Mouse (Mus musculus): ENCODE measurements around the gene Cyp2u1. TPM values are rescaled to one million over a fixed set of nuclear protein-coding genes. Genes with fewer than 3 reads are reported as not detected.
"Not testable (repeated sequence)": the region's sequence is repeated elsewhere in the genome, so short reads cannot be mapped to it uniquely, and the experiment has no call there.

The Cyp2u1 gene
- 3.1 and 3.8 TPM in 2 replicates for polyA plus RNA-seq (2012; rRNA removed)

GRCm38 (mm10) chr3:131302452-131303319 lies at the start of gene Cyp2u1:
TSS of gene Cyp2u1 (minus strand) at chr3:131303227.
- no peak for DNase-seq (ENCODE audit: low read depth)

- no peak for DNase-seq (ENCODE audit: low read depth)
Observed at GRCm38 (mm10) chr3:131350539-131350938, 47.5 kb upstream of the Cyp2u1 start.

- no peak for DNase-seq (ENCODE audit: low read depth)
Observed at GRCm38 (mm10) chr3:131349013-131349412, 46.0 kb upstream of the Cyp2u1 start.

- no peak for DNase-seq (ENCODE audit: low read depth)
Observed at GRCm38 (mm10) chr3:131348579-131348950, 45.5 kb upstream of the Cyp2u1 start.

- DNase-seq (ENCODE audit: low read depth): no peak
Observed at GRCm38 (mm10) chr3:131347831-131348578, 45.0 kb upstream of the Cyp2u1 start.

GRCm38 (mm10) chr3:131345903-131346302 lies 42.9 kb upstream of the Cyp2u1 start:
- no peak for DNase-seq (ENCODE audit: low read depth)

GRCm38 (mm10) chr3:131343311-131343710 lies 40.3 kb upstream of the Cyp2u1 start:
- DNase-seq (ENCODE audit: low read depth): no peak

GRCm38 (mm10) chr3:131340885-131341284 lies 37.9 kb upstream of the Cyp2u1 start:
- no peak for DNase-seq (ENCODE audit: low read depth)

GRCm38 (mm10) chr3:131339280-131339679 lies 36.3 kb upstream of the Cyp2u1 start:
- no peak for DNase-seq (ENCODE audit: low read depth)

- not testable (repeated sequence) for DNase-seq (ENCODE audit: low read depth)
Observed at GRCm38 (mm10) chr3:131337749-131338148, 34.7 kb upstream of the Cyp2u1 start.

GRCm38 (mm10) chr3:131336629-131337028 lies 33.6 kb upstream of the Cyp2u1 start:
- DNase-seq (ENCODE audit: low read depth): no peak

- no peak for DNase-seq (ENCODE audit: low read depth)
Observed at GRCm38 (mm10) chr3:131335117-131335547, 32.1 kb upstream of the Cyp2u1 start.

- no peak for DNase-seq (ENCODE audit: low read depth)
Observed at GRCm38 (mm10) chr3:131327189-131327588, 24.2 kb upstream of the Cyp2u1 start.

- no peak for DNase-seq (ENCODE audit: low read depth)
Observed at GRCm38 (mm10) chr3:131326637-131327036, 23.6 kb upstream of the Cyp2u1 start.

- no peak for DNase-seq (ENCODE audit: low read depth)
Observed at GRCm38 (mm10) chr3:131322081-131322815, 19.2 kb upstream of the Cyp2u1 start.

GRCm38 (mm10) chr3:131320184-131320583 lies 17.2 kb upstream of the Cyp2u1 start:
- DNase-seq (ENCODE audit: low read depth): no peak

- no peak for DNase-seq (ENCODE audit: low read depth)
Observed at GRCm38 (mm10) chr3:131318211-131318610, 15.2 kb upstream of the Cyp2u1 start.

GRCm38 (mm10) chr3:131317126-131317525 lies 14.1 kb upstream of the Cyp2u1 start:
- DNase-seq (ENCODE audit: low read depth): no peak

GRCm38 (mm10) chr3:131315957-131316510 lies 13.0 kb upstream of the Cyp2u1 start:
- no peak for DNase-seq (ENCODE audit: low read depth)

GRCm38 (mm10) chr3:131312340-131312739 lies 9.3 kb upstream of the Cyp2u1 start:
- DNase-seq (ENCODE audit: low read depth): no peak

GRCm38 (mm10) chr3:131310572-131310971 lies 7.5 kb upstream of the Cyp2u1 start:
- no peak for DNase-seq (ENCODE audit: low read depth)

GRCm38 (mm10) chr3:131307811-131308210 lies 4.8 kb upstream of the Cyp2u1 start:
- no peak for DNase-seq (ENCODE audit: low read depth)
